Mouse (Mus musculus): ENCODE measurements around the gene Susd6. TPM values are rescaled to one million over a fixed set of nuclear protein-coding genes. Genes with fewer than 3 reads are reported as not detected.

Gene Susd6
- 10 to 100 TPM; 70.6 to 75.8 (median 73.7) TPM for total RNA-seq (2022)

DNA sequence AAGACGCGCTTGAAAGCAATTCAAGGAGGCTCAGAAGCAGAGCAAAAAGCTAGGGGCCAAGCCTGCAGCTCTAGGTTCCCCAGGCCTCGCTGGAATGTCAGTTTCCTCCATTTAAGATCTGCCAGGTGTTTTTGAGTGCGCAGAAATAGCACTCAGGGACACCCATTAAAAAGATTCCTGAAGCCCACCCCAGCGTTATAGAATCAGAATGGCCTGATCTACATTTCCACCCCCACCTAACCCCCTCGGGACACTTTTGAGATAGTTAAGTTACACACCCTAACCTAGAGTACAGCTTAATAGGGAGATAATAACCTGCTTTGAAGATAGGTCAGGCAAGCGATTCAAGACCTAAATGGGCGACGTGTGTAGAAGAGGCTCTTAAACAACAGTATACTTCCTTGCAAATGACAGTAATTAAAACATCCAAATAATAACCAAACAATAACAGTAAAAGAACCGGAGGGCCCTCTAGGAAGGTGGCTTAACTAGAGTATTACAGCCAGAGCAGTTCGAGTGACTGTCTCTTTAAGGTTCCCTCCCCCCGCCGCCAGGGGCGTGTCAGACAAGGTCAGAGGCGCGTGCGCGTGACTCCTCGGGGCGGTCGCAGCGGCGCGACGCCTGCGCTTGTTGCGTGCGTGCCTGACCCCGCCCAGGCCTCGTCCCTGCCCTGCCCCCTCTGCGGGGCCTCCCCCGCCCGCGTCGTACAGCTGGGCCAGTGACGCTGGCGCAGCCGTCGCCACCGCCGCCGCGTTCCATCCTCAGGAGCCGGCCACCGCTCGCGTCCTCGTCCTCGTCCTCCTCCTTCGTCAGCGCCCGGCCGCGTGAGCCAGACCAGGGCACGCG is at the start of gene Susd6:
Gene Susd6, plus strand, starts transcription at position 662 of the 846 bp plus-strand sequence.
- DNase-seq (ENCODE audit: low spot score): peak; percentile 99

DNA sequence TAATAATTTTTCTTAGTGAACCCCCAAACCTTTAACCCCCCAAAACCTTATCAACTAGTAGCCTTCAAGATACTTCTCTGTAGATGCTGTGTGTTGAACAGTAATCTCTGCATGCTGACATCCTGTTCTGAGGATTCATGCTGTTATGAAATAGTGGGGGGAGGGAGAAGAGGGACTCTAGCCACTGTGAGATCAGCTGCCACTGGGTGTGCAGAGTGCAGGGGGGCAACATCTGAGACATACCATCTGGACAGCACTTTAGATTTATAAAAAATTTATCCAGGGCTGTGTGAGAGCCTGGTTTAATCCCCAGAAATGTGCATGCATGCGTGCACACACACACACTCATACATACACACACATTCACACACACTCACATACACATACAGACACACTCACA is 45.7 kb upstream of the Susd6 start:
- no peak for DNase-seq (ENCODE audit: low spot score)

DNA sequence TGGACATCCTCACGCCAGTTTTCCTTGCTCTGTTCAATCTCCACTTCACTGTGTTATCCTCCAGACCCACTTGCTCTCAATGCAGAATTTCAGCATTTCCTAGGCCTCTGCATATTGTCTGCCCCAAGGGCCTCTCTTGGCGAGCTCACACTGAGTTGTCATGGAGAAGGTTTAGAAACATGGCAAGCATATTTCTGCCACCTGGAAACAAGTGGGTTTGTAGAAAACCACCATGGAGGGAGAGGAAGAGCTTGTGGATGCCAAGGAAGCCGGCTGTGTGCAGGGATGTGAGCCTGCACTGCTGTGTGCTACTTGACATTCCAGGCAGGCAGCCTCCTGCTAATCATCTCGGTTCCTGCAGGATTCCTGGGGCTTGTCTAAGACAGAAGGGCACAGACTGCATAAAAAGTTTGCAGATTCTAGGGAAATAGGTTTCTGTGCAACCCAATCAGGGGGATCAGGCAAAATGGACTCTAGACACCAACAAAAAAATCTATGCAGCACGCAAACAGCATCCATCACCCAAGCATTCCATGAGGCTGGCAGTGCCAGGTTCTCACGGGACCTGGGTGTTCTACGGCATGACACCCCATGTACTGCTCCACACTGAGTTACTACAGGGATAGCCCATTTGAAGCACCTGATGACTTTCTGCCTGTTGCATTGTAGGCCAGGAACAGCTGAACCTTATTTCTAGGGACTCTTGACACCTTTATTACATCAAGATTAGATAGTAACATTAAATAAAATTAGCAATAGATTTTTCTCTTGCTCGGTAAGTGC is 44.1 kb upstream of the Susd6 start:
- DNase-seq (ENCODE audit: low spot score): no peak

DNA sequence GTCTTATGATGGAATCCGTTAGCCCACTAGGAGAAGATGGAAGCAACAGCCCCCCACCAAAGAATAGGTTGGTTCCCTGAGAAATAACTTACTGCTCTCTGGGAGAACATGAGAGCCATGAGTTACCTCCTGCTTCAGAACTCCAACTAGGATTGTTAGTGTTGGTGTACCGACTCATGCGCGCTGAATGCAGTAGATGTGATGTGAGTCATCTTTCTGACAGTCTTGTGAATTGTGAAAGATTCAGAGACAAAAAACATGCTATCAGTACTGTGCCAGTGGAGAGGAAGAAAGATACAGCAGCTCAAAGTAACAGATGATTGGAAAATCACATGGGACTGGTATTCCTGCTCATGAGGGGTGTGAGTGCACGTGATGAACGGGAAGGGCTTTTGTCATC is 38.8 kb upstream of the Susd6 start:
- DNase-seq (ENCODE audit: low spot score): no peak

DNA sequence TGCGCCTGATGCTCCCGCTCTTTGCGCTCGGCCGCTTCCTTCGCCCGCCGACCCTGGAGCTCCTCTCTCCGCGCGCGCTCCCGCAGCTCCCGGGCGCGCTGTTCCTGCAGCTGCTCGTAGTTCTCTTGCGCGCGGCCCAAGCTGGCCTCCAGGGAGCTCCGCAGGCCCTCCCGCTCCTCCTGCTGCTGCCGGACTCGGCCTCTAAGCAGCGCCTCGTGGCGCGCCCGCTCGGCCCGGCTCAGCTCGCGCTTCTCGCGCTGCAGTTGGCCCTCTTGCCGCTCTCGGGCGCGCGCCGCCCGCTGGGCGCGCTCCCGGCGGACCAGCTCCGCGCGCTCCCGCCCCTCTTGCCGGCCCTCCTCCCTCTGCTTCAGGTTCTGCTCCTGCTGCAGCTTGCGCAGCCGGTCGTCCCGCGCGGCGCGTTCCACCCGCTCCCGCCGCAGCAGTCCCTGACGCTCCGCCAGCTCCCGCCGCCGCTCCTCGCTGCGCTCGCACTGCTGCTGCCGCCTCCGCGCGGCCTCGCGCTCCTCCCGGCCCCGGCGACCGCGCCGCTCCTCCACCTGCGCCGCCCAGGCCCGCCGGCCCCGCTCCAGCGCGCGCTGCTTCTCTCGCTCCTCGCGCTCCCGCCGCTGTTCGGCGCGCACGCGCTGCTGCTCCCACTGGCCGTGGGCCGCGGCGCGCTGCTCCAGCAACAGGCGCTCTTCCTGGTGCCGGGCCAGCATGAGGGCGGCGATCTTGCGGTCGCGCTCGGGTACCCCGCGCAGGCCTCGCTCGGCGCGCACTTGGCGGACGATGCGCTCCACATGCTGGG is 32.4 kb upstream of the Susd6 start:
- no peak for DNase-seq (ENCODE audit: low spot score)

DNA sequence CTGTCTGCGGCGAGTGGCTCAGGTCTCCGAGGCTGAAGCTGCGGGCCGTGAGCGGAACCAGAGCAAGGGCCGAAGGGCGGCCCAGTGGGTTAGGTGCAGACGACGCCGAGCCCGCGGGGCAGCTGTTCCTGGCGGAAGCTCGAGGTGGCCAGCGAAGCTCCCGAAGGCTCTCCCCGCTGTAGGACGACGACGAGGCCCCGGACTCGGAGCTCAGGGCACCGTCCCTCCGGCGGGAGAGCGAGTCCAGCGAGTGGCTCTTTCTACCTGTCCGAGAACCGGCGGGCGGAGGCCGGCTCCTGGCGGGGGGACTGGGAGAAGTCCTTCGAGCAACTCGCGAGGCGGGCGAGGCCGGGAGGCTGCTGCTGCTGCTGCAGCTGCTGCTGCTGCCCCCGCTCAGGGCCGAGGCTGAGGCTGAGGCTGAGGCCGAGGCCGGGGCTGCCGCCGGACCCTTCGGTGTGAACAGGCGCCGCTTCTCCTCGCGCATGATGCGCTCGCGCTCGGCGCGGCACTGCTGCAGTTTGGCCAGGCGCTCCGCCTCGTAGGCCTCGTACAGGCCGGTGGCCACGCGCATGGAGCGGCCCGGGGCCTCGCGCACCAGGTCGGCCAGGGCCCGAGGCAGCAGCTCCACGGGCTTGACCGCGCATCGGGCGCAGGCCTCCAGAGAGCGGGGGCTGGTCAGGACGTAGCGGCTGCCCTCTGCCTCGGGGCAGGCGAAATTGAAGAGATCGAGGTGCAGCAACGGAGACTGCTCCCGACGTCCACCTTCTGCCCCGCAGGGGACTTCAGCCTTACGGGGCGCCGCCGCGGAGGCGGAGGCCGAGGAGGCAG is 31.5 kb upstream of the Susd6 start:
- no peak for DNase-seq (ENCODE audit: low spot score)

DNA sequence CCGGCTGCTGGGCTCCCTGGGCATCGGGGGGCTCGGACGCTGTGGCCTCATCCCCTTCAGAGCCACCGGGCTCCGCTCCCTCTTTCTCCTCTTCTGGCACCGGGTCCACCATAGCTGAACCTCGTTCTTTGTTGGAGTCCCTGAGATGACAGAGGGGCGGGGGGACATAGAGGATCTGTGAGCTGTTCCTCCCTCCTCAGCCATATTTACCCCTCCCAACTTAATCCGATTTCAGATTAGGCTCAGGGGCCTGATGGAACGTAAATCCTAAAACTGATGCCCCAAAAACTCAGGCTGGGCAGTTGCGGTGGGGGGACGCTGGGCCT is 31.0 kb upstream of the Susd6 start:
- no peak for DNase-seq (ENCODE audit: low spot score)

DNA sequence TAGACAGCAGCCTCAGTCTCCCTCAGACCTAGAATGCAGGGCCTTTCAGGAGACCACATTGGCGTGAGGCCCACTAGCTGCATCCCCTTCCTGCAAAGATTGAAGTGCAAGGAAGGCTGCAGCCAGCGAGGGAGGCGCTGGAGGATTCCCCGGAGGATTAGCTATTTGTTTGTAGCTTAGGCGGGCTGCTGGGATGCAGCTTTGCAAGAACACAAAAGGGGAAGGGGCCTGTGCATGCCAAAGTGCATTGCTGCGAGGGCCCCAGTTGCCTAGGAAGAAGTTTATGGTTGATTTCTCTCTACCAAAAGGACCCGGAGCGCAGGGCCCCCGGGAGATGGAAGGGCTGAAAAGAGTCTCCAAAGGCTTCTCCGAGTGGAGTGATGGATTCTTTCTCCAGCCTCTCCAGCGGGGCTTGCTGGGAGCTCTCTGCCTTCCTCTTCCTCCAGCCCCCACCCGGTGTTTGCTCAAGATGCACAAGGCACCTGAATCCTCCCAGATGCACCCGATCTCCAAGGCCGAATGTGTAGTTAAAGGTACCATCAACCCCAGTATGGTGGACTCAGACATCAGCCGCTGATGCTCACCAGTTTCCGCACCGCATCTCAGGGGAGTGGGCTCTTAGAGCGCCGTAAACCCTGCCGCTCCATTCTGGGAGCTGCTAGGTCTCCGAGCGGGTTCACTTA is 30.5 kb upstream of the Susd6 start:
- no peak for DNase-seq (ENCODE audit: low spot score)

DNA sequence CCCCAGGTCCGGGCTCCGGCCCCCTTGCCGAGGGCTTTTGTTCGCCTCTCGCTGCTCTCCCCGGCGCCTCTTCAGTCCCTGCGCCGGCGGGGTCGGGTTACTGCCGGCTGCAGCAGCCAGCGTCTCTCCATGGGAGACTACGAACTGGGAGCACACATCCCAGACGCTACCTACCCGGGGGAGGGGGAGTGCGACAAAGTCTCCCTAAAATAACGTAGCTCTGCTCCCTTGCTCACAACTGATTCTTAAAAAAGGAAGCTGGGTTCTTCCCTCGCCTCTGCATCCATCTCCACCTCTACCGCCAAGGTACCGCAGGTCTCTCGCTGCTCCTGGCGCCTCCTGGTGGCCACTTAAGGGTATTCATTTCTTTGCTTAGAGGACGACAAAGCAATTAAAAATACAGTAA is 29.9 kb upstream of the Susd6 start, which contains the start of gene Ccdc177:
Gene Ccdc177, minus strand, starts transcription at position 292 of the 406 bp plus-strand sequence.
- peak; percentile 47 for DNase-seq (ENCODE audit: low spot score)

DNA sequence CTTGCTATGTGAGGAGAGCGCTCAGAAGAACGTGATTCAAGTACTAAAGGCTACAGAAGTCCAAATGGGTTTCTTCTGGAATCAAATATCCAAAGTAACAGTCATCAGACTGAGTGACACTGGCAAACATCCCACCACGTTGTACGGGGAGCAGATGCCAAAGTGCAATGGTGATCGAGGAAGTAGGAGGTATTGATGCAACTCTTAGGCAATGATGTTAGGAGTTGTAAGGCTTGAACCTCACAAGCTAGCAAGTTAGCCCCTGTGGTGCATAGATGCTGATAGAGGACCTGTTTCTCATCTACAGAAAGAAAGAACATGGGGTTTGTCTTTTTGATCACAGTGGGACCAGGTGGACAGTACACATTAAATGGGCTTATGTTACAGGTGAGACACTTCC is 27.3 kb upstream of the Susd6 start:
- no peak for DNase-seq (ENCODE audit: low spot score)

DNA sequence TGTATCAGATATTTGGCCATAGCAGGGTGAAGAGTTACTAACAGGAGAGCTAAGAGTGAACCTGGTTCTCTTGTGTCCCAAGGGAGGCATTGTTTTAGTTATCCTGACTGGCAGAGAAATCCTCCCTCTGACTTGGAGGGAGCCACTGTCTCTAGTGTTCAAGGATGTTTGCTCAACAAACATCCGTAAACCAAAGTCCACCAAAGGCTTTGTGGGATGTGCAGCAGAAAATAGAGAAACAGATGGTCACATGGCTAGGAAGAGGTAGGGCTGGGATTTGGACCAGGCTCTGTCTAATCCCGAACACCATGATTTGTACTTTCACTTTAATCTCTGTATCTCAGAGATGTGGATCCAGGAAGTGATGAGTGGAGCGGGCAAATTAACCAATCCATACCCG is 26.2 kb upstream of the Susd6 start:
- DNase-seq (ENCODE audit: low spot score): no peak

DNA sequence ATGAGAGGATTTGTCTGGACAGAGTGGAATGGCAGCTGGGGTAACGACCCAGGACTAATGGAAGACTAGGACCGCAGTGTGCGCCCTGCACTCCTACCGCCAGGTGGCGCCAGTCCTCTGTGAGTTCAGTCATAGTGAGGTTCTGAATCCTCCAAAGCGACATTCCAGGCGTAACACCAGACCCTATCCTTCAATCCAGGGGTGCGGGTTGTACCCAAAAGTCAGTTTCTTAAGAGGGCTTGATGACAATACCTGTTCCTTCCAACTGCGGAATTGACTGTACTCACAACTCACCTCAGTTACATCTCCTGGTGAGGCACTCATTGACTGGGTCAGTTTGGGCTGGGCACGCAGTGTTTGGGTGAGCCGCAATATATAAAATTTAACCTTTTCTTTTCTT is 20.6 kb upstream of the Susd6 start:
- peak; percentile 62 for DNase-seq (ENCODE audit: low spot score)

DNA sequence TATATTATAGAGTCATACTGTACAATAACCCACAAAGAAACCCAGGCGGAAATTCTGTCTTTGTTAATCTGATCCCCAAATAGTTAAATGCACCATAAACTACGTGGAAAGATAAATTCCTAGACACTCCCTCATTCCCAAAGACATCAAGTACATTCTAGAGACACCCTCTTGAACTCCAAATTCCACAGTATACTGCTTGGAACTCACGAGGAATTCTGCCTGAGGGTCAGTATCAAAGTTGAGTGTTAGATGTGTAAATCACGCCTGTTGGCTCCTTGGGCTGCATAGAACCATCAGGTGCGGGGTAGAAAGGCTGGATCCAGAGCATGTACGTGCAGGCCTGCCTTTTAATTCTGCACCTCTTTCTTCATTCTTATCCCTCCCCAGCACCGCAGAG is 15.5 kb upstream of the Susd6 start:
- DNase-seq (ENCODE audit: low spot score): no peak

DNA sequence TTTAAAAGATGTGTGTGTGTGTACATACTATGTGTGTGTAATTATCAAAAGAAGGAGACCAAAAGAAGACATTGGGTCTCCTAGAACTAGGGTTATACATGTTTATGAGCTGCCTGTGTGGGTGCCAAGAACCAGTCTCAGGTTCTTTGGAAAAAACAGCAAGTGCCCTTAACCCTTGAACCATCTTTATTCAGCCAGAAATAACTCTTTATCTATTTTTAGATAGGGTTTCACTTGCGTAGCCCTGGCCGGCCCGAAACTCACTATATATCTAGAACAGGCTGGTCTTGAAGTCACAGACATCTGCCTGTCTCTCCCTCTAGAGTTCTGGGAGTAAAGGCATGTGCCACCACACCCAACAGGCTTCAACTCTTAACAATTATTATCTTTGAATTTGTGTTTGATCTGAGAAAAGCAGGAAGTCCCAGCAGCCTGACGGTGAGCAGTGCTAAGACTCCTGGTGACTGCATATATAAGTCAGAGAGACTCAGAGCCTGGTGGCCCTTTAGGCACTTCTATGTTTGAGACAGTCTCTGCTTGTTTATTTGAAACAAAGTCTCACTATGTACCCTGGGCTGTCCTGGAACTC is 14.2 kb upstream of the Susd6 start:
- no peak for DNase-seq (ENCODE audit: low spot score)

DNA sequence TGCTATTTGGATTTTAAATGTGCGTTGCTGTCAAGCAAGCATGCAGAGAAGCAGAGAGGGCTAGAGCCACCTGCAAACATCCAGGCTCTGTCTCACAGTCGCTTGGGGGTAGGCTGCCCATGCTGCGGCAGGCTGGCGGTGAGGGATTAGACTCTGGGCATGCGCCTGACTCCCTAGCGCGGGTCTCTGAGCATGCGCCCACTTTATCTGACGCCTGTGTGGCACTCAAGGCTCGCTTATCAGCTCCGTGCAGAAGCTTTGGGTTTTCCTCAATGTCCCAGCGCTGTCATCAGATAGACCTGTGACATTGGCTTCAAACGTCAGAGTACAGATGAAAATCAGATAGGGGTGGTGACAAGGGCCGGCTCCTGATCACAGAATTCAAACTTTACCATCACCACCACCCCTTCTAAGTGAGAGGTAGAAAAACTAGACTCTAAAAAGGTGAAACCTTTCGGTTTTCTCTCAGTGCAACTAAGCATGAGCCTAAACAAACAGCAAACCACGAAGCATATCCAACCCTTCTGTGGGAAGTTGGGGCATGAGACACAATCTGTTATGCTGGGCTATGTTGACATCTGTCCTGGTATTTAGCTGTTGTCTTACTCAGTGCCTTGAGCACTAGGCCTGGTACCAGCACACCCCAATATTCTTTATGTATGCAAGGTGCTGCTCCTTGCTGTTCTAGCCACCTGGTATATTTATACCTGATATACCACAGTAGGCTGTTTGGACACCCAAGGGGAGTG is 11.9 kb upstream of the Susd6 start:
- DNase-seq (ENCODE audit: low spot score): no peak

DNA sequence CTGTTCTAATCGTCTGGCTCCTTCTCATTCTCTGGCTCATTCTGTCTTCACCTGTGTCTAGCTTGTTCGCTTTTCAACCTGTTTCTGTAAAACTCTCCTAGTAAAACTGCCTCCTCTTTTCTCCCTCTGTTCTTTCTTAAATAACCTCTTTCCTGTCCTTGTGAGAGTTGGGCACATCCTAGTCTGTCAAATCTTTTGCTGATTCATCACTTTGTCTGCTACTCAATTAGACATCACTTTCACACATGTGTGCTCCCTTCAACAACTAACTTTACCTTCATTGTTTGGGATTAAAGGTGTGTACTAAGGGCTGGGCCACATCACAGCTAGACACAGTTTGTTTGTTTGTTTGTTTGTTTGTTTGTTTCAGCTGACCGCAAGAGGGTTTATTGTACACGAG is 10.6 kb upstream of the Susd6 start:
- DNase-seq (ENCODE audit: low spot score): no peak

DNA sequence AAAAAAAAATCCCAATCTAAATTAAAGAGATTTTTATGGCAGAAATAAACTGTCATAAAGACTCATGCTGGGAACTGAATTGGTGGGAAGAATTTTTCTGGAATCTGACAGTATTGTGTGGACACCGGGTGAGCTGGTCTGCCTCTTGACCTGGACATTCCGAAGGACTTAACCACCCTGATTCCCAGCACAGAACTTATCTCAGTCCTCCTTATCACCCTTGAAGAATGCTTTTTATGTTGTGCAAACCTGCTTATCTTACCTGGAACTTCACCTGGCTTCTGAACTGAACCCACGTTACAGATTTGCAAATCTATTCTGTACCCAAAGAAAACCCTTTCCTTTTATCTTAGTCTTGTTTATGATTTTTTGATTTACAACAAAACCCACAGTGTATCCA is 8.1 kb upstream of the Susd6 start:
- DNase-seq (ENCODE audit: low spot score): no peak

DNA sequence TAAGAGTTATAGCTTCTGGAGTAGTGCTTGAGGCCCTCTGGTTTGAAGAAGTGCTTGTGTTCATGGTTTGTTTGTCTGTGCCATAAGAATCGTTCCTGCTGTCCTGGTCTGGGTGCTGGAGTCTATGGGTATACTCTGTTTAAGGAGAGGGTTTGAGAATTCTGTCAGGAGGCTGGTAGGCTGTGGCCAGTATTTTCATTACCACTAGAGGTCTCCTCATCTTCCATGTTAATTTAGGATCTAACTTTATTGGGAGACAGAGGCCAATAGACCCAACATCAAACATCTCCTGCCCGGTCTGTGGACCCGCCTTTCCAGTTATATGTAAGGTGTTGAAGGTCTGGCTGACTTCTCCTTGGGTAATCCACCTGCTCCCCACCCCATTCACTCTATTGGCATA is 7.4 kb upstream of the Susd6 start:
- no peak for DNase-seq (ENCODE audit: low spot score)

DNA sequence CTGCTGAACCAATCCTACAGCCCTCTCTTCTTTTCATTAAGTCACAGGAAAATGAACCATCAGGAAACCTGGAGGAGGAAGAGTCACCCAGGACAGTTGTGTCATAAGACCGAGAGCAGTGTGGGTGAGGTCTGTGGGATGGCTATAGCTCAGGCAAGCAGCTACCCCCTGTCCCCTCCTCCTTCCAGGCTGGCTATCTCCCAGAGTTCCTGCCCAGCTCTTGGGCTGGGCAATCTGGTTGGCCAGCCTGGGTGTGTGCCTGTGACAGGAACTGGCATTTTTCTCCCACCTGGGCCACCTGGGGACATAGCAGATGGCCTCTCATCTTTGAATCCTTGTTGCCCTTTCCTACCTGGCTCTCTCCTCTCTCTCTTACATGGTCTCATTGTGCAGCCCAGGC is 6.4 kb upstream of the Susd6 start:
- DNase-seq (ENCODE audit: low spot score): no peak

DNA sequence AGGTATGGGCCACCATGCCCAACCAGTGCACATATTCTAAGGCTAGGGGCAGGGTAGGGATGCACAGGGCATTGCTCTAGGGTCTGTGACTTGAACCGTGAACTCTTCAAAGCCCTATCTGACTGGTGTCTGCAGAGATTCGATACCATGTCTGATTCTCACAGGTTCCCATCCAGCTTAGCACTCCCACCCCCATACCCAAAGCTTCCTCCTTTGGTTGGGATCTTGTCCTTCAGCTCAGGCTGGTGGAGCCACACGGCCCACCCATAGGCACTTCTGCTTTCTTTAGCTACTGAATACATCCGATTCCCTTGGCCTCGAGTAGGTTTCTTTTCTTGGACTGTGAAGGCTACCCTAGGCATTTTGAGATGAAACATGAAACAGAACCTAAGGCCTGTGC is 5.3 kb upstream of the Susd6 start:
- no peak for DNase-seq (ENCODE audit: low spot score)
